Mouse (Mus musculus) lung, adult 2 months (tissue): ENCODE measurements around the gene Bub1b. TPM values are rescaled to one million over a fixed set of nuclear protein-coding genes. Genes with fewer than 3 reads are reported as not detected.

Source experiments
- DNase-seq: peaks from one replicate; pipeline ENCODE4 v3.0.0; 2022
- H3K4me1 ChIP-seq: fragments of 200-500 bp; 2 replicates; pipeline ENCODE4 v1.6.1; 2011; ENCODE audit warnings: low read length; ENCODE audit not compliant: control insufficient read depth, insufficient read depth
- H3K4me3 ChIP-seq: fragments of 200-500 bp; replicated peaks from 2 replicates; pipeline ENCODE3; 2011; ENCODE audit warnings: low read depth, mild to moderate bottlenecking, control low read depth, low read length; ENCODE audit errors: extremely low read depth
- CTCF ChIP-seq: fragments of 200-500 bp; IDR thresholded peaks from 2 replicates; pipeline ENCODE4 v1.5.1; 2011; ENCODE audit warnings: mild to moderate bottlenecking, low read length, control low read depth; ENCODE audit not compliant: insufficient read depth
- POLR2A ChIP-seq: fragments of 200-500 bp; IDR thresholded peaks from 2 replicates; pipeline ENCODE4 v1.6.1; 2011; ENCODE audit warnings: low read depth, mild to moderate bottlenecking, control low read depth, low read length, borderline replicate concordance; ENCODE audit errors: extremely low read depth
- WGBS: fragments of 180-500 bp; shearing (Covaris S2); methylation state at CpG from one replicate; pipeline ENCODE4 v1.1.7; 2018; 5-methylcytosine and 5-hydroxymethylcytosine counted together
- polyA plus RNA-seq: library from polyadenylated mRNA; depleted of rRNA; stranded (reverse); fragments of >200 nt; gene quantifications from 2 replicates; pipeline ENCODE4 v1.2.3, GENCODE M21; 2012

Gene Bub1b
- polyA plus RNA-seq, 1 experiment, result 2.7 TPM

DNA sequence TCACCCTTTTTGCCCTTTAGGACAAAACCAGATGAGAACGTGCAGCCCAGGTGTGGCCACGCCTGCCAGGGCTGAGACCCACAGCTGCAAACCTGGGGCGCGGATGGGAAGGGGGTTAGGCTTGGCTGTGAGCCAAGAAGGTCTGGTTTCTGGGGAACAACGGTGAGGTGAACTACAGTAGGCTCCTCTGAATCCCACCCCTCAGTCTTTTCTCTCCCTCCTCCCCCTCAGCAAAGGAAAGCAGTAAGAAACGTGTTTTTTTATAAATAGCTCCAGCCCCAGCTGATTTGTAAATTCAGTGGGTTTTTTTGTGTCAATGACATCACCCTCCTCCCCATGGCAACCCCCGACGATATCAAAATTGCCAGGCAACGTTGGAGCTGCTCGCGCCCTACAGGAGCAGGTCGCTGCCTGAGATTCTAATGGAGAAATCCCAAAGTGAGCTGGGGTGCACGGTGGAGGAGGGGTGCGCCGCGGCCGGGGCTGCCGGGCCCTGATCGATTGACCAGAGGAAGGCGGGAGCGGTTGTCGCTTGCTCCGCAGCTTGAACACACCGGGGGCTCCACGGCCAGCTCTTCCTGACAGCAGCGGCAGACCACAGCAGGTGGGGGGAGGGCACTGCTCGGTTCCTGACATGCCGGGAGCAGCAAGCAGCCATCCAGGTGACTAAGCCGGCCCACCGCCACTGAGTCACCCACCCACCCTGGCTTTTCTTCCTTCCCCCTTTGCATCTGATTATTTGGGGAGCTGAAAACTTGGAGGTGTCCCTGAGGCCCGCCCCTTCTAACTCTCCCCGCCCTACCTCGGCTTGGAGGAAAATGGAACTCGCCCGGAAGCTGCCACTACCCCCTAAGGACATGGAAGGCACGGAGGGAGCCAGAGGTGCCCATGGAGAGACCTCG is 65.1 kb downstream of the Bub1b start, which contains the start of gene Pak6:
Gene Pak6 (plus strand): TSS at position 402 of the 902 bp plus-strand sequence.
- 6% methylated on average over 37 of the region's 37 CpGs for WGBS
- peak within 1 kb of the TSS; percentile 27 for H3K4me3 ChIP-seq
- DNase-seq, result no peak
- peaks cover 15% of the 10 kb centered on the region for H3K4me1 ChIP-seq
- TF ChIP-seq CTCF, result no peak
- TF ChIP-seq POLR2A, result no peak

DNA sequence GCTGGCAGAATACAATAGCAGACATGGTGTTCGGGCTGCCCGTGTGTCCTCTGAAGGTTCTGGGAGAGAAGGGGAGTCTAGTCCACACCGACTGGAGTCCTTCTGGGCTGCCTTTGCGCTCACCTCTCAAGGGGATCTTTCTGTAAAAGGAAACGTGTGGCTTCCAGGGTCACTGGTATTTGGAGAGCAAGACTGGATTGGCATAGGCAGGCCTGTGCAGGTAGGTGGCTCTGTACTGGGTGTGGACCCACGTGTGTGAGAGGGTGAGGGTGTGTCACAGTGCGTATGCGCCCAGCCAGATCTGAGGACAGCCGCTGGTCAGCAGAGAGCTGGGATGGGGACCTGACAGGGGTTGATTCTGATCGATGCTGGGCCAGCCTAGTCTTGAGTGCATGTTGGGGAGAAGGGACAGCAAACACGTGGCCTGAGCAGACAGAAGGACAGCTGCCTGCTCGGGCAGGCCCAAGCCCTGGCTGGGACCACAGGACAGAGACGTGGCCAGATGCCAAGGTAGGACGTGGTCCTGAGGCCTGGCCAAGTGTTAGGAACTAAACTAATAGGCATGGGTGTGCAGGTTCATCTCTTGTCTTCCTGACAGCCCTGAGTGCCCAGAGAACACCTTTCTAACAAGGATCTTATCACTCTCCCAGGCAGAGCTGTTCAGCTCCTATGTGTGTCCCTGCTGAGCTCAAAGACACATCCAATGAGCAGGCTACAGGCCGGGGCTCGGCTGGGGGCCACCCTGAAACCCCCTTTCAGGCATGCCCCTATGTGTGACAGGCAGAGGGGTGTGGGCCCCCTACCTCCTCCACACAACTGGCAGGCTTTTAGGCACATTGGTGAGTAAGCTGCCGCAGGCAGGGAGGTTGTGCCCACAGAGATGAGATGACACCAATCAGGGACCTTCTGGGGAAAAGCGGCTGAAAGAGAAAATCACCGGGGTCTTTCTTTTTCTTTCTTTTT is 66.1 kb downstream of the Bub1b start:
- DNase-seq, result peak; percentile 41
- 60% methylated on average over 19 of the region's 19 CpGs for WGBS
- H3K4me3 ChIP-seq, result no peak overlapping the region
- no peak for TF ChIP-seq CTCF
- TF ChIP-seq POLR2A, result no peak
- peaks cover 14% of the 10 kb centered on the region for H3K4me1 ChIP-seq

DNA sequence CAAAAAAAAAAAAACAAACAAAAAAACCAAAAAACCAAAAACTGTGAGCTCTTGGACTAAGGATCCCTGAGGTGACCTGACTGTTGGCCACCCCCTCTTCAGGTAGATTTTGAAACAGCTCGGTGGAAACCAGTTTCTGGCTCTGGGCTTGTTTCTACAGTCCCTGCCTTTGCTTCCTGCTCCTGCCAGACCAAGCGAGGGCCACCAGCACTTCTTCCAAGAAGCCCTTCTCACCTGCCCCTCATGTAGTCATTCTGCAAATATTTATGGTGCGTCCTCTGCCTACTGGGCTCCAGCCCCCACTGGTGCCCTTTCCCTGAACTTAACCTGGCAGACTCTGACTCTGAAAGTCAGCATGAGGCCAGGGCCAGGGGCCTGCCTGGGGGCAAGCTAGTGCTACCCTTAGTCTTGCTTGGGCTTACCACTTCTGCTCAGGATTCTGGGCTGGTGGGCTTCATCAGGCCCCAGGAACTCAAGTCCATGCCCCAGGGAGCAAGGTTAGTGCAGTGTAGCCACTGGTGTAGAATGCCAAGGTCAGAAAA is 67.0 kb downstream of the Bub1b start:
- no peak for DNase-seq
- TF ChIP-seq POLR2A, result no peak
- TF ChIP-seq CTCF, result no peak
- 76% methylated on average over 3 of the region's 3 CpGs for WGBS
- Histone ChIP-seq H3K4me3 (no peak overlapping the region), H3K4me1 (peaks cover 7% of the 10 kb centered on the region; the same call in 1 of the 2 replicates)

DNA sequence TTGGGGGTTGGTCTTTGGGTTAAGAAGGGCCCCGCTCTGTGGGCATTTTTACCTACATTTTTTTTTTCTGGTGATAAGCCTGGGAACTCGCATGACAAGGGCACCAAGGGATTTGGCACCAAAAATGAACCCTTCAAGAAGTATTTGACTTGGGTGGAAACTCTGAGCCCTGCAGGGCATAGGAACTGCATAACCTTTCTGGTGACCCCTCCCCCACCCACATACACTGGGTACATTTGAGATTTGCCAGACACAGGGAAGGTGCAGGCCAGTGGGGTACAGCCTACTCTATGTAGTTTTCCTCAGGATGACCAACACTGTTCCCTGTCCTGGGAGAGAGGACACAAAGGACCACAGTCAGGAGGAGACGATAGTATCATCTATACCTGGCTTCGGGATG is 67.6 kb downstream of the Bub1b start:
- H3K4me3 ChIP-seq, result no peak overlapping the region
- DNase-seq, result no peak
- WGBS, result 87% methylated on average over 4 of the region's 4 CpGs
- TF ChIP-seq CTCF (no peak), POLR2A (no peak)
- peaks cover 7% of the 10 kb centered on the region; the same call in 1 of the 2 replicates for H3K4me1 ChIP-seq

DNA sequence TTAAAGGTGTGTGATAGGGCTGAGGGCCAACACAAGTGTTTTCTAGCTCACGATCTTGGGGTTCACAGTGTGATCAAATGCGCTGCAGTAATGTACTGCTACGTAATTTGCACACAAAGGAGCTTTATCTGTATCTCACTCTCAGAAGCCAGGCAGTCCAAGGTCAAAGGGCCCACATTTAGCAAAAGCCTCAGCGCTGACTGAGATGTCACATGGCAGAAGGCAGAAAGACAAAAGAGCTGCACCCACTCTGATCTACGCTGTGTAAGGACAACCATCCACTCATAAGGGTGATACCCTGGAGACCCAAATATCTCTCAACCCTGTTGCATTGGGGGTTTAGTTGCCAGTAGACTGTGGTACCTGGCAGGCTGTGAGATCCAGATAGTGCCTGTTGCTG is 69.2 kb downstream of the Bub1b start:
- no peak for DNase-seq
- WGBS, result 78% methylated on average over 5 of the region's 5 CpGs
- TF ChIP-seq POLR2A, result no peak
- TF ChIP-seq CTCF, result no peak
- H3K4me1 ChIP-seq, result peaks cover 7% of the 10 kb centered on the region; the same call in 1 of the 2 replicates
- H3K4me3 ChIP-seq, result no peak overlapping the region

DNA sequence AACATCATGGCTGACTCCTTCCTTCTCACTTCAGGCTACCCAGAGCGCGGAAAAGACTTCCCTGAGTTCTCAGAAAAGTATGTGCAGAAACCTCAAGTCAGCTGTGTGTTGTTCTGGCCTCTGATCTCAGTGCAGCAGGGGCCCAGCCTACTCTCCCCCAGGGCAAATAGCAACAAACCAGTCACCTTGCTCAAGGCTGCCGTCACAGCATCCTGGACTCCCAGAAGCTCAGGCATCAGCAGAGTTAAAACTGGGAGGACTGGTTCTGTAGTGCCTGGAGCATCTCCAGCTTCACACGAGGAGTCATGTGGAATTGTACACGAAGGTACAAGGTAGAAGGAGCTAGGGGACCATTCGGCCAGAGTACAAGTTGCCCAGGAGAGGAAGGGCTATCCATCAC is 71.2 kb downstream of the Bub1b start:
- Histone ChIP-seq H3K4me1 (no peaks in the 10 kb centered on the region), H3K4me3 (no peak overlapping the region)
- no peak for TF ChIP-seq POLR2A
- no peak for TF ChIP-seq CTCF
- 70% methylated on average over 6 of the region's 6 CpGs for WGBS
- no peak for DNase-seq

DNA sequence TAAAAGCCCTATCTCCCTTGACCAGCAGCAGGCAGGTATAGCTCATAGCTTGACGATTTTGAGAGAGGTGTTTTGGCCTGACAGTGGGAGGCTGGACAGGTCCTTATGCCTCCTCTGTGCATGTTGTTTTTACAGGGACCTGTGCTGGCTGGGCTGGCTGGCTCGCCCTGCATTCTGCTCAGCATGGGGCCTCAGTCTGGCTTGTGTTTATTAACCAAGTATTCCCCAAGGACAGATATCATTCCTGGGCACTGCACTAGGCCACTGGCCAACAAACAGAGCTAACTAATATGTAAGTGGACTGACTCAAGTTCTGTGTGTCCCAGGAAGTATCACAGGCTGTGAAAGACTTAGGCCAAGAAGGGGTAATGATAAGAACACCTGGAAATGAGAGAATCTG is 71.8 kb downstream of the Bub1b start:
- no peak for DNase-seq
- Histone ChIP-seq H3K4me1 (no peaks in the 10 kb centered on the region), H3K4me3 (no peak overlapping the region)
- TF ChIP-seq POLR2A (no peak), CTCF (no peak)
- 42% methylated on average over 2 of the region's 2 CpGs for WGBS

DNA sequence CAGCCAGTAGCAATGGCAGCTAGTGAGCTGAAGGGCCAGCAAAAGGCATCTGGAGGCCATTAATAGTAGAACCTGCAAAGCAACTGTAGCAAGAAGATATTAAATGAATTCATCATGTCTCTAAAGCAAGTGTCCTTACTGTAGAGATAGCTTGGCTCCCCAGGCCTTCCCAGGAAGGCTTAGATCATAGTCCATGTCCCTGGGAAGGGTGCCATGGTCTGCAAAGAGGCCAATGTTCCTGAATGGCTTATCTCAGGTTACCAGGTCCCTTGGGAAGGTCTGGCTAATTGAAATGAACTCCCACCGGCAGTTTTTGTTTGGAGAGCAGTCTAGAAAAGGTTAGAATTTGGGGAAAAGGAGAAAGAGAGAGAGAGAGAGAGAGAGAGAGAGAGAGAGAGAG is 73.7 kb downstream of the Bub1b start:
- TF ChIP-seq POLR2A (no peak), CTCF (no peak)
- 82% methylated on average over 1 of the region's 1 CpGs for WGBS
- Histone ChIP-seq H3K4me1 (no peaks in the 10 kb centered on the region), H3K4me3 (no peak overlapping the region)
- no peak for DNase-seq
